Mouse (Mus musculus) intestine, embryonic 16.5 days (tissue): ENCODE data around the gene Mast4. TPM values are rescaled to one million over a fixed set of nuclear protein-coding genes. Genes with fewer than 3 reads are reported as not detected.

Experiments
- ATAC-seq: fragments of 200-750 bp; cut with Nextera tagmentation; 2 replicates; pipeline ENCODE4 v1.8.0; 2017; ENCODE audit warnings: moderate TSS enrichment, moderate library complexity
- H3K27ac ChIP-seq: fragments of 300-500 bp; sonication (generic); 2 replicates; pipeline ENCODE4 v1.5.1; 2014; ENCODE audit warnings: mild to moderate bottlenecking, low read length
- H3K27me3 ChIP-seq: fragments of 300-500 bp; sonication (generic); replicated peaks from 2 replicates; pipeline ENCODE4 v1.6.1; 2014; ENCODE audit warnings: low read length, control low read depth, mixed read lengths; ENCODE audit not compliant: control insufficient read depth, insufficient read depth
- H3K36me3 ChIP-seq: fragments of 300-500 bp; sonication (generic); 2 replicates; pipeline ENCODE4 v1.6.1; 2014; ENCODE audit warnings: low read length, control low read depth; ENCODE audit not compliant: control insufficient read depth, insufficient read depth
- H3K4me1 ChIP-seq: fragments of 300-500 bp; sonication (generic); 2 replicates; pipeline ENCODE4 v1.6.1; 2014; ENCODE audit warnings: low read length, control low read depth, mixed read lengths; ENCODE audit not compliant: control insufficient read depth, insufficient read depth
- H3K4me2 ChIP-seq: fragments of 300-500 bp; sonication (generic); 2 replicates; pipeline ENCODE4 v1.6.1; 2014; ENCODE audit warnings: low read depth, low read length, control low read depth
- H3K4me3 ChIP-seq: fragments of 300-500 bp; sonication (generic); 2 replicates; pipeline ENCODE4 v1.5.1; 2014; ENCODE audit warnings: mild to moderate bottlenecking, low read length
- H3K9ac ChIP-seq: fragments of 300-500 bp; sonication (generic); 2 replicates; pipeline ENCODE4 v1.6.1; 2014; ENCODE audit warnings: low read depth, low read length
- H3K9me3 ChIP-seq: fragments of 300-500 bp; sonication (generic); 2 replicates; pipeline ENCODE4 v1.6.1; 2016; ENCODE audit warnings: low read length, control low read depth; ENCODE audit not compliant: control insufficient read depth
- WGBS: fragments of 180-500 bp; shearing (Covaris S2); extraction: QIAGEN DNeasy Blood & Tissue Kit; methylation state at CpG from one replicate; pipeline ENCODE4 v1.1.7; 2014; 5-methylcytosine and 5-hydroxymethylcytosine counted together
- polyA plus RNA-seq: library from polyadenylated mRNA; unstranded; fragments of >200 nt; fragmentation: Nextera tagmentation; extraction: Ambion mirVana; gene quantifications from 2 replicates; pipeline ENCODE4 v1.2.1, GENCODE M21; 2015

Mast4 gene
- polyA plus RNA-seq, 1 experiment from 2014 or later, result 15.1 TPM

- Histone ChIP-seq H3K27me3 (no peaks in the 10 kb centered on the region), H3K36me3 (no peaks in the 10 kb centered on the region), H3K4me2 (no peak overlapping the region), H3K4me1 (no peaks in the 10 kb centered on the region), H3K27ac (no peak overlapping the region), H3K4me3 (no peak overlapping the region), H3K9ac (no peak overlapping the region), H3K9me3 (no peaks in the 10 kb centered on the region)
- ATAC-seq, result no peak
- 71% methylated on average over 5 of the region's 5 CpGs for WGBS
Measured at GRCm38 (mm10) chr13:103144343-103144742, 190.0 kb downstream of the Mast4 start.

- H3K27me3 ChIP-seq, result no peaks in the 10 kb centered on the region
- H3K27ac ChIP-seq, result no peak overlapping the region
- H3K36me3 ChIP-seq, result no peaks in the 10 kb centered on the region
- 77% methylated on average over 5 of the region's 5 CpGs for WGBS
- H3K4me2 ChIP-seq, result no peak overlapping the region
- no peaks in the 10 kb centered on the region for H3K9me3 ChIP-seq
- no peaks in the 10 kb centered on the region for H3K4me1 ChIP-seq
- H3K9ac ChIP-seq, result no peak overlapping the region
- H3K4me3 ChIP-seq, result no peak overlapping the region
- ATAC-seq, result no peak
Measured at GRCm38 (mm10) chr13:103141304-103141703, 193.0 kb downstream of the Mast4 start.

GRCm38 (mm10) chr13:103140051-103140450 is 194.2 kb downstream of the Mast4 start:
- H3K27me3 ChIP-seq, result no peaks in the 10 kb centered on the region
- H3K4me3 ChIP-seq, result no peak overlapping the region
- no peaks in the 10 kb centered on the region for H3K9me3 ChIP-seq
- no peak overlapping the region for H3K9ac ChIP-seq
- 86% methylated on average over 13 of the region's 13 CpGs for WGBS
- no peak overlapping the region for H3K27ac ChIP-seq
- no peaks in the 10 kb centered on the region for H3K36me3 ChIP-seq
- ATAC-seq, result no peak
- no peaks in the 10 kb centered on the region for H3K4me1 ChIP-seq
- no peak overlapping the region for H3K4me2 ChIP-seq

- Histone ChIP-seq H3K36me3 (no peaks in the 10 kb centered on the region), H3K4me3 (no peak overlapping the region), H3K9ac (no peak overlapping the region), H3K9me3 (no peaks in the 10 kb centered on the region), H3K27ac (no peak overlapping the region), H3K4me1 (no peaks in the 10 kb centered on the region), H3K27me3 (no peaks in the 10 kb centered on the region), H3K4me2 (no peak overlapping the region)
- ATAC-seq, result no peak
Measured at GRCm38 (mm10) chr13:103138298-103138697, 196.0 kb downstream of the Mast4 start.

- 82% methylated on average over 17 of the region's 17 CpGs for WGBS
- no peak for ATAC-seq
- Histone ChIP-seq H3K9me3 (no peaks in the 10 kb centered on the region), H3K4me1 (no peaks in the 10 kb centered on the region), H3K36me3 (no peaks in the 10 kb centered on the region), H3K27ac (no peak overlapping the region), H3K9ac (no peak overlapping the region), H3K4me3 (no peak overlapping the region), H3K4me2 (no peak overlapping the region), H3K27me3 (no peaks in the 10 kb centered on the region)
Measured at GRCm38 (mm10) chr13:103135224-103135883, 198.9 kb downstream of the Mast4 start.

GRCm38 (mm10) chr13:103131781-103132180 is 202.5 kb downstream of the Mast4 start:
- Histone ChIP-seq H3K9me3 (no peaks in the 10 kb centered on the region), H3K4me1 (no peaks in the 10 kb centered on the region)
- WGBS, result 92% methylated on average over 2 of the region's 2 CpGs

GRCm38 (mm10) chr13:103129130-103129797 is 205.0 kb downstream of the Mast4 start:
- H3K36me3 ChIP-seq, result no peaks in the 10 kb centered on the region
- no peak overlapping the region for H3K27ac ChIP-seq
- H3K27me3 ChIP-seq, result no peaks in the 10 kb centered on the region
- no peak overlapping the region for H3K4me3 ChIP-seq
- WGBS, result 71% methylated on average over 6 of the region's 6 CpGs
- no peaks in the 10 kb centered on the region for H3K9me3 ChIP-seq
- no peaks in the 10 kb centered on the region for H3K4me1 ChIP-seq
- no peak overlapping the region for H3K4me2 ChIP-seq
- no peak overlapping the region for H3K9ac ChIP-seq
- no peak for ATAC-seq

More at GRCm38 (mm10) chr13:103131781-103132180, 202.5 kb downstream of the Mast4 start:
- Histone ChIP-seq H3K4me3 (no peak overlapping the region), H3K27me3 (no peaks in the 10 kb centered on the region), H3K36me3 (no peaks in the 10 kb centered on the region), H3K4me2 (no peak overlapping the region), H3K9ac (no peak overlapping the region), H3K27ac (no peak overlapping the region)
- no peak for ATAC-seq

GRCm38 (mm10) chr13:103128729-103129128 is 205.6 kb downstream of the Mast4 start:
- Histone ChIP-seq H3K36me3 (no peaks in the 10 kb centered on the region), H3K9me3 (no peaks in the 10 kb centered on the region), H3K27ac (no peak overlapping the region), H3K4me3 (no peak overlapping the region), H3K4me2 (no peak overlapping the region), H3K4me1 (no peaks in the 10 kb centered on the region), H3K27me3 (no peaks in the 10 kb centered on the region), H3K9ac (no peak overlapping the region)
- WGBS, result 49% methylated on average over 7 of the region's 7 CpGs
- ATAC-seq, result no peak

GRCm38 (mm10) chr13:103127594-103127993 is 206.7 kb downstream of the Mast4 start:
- ATAC-seq, result no peak
- no peaks in the 10 kb centered on the region for H3K4me1 ChIP-seq
- H3K4me3 ChIP-seq, result no peak overlapping the region
- no peaks in the 10 kb centered on the region for H3K9me3 ChIP-seq
- H3K4me2 ChIP-seq, result no peak overlapping the region
- H3K27ac ChIP-seq, result no peak overlapping the region
- H3K27me3 ChIP-seq, result no peaks in the 10 kb centered on the region
- no peak overlapping the region for H3K9ac ChIP-seq
- 86% methylated on average over 5 of the region's 5 CpGs for WGBS
- no peaks in the 10 kb centered on the region for H3K36me3 ChIP-seq
